Comparison of ENCODE assay signal across 18 mouse cellular contexts in genomic region chr15:23408256-23408655, GRCm38 (mm10).
"Had no signal": no experiment of that assay in that cellular context is flagged by ENCODE, and none has a peak within 500 bp of the region (broad histone marks: within the 10 kb centered on the region; RNA-seq: fewer than 3 reads in every experiment).

No protein-coding gene starts in this region.

- DNase-seq: cerebellum, adult 2 months; cerebellum, adult 8-10 months; cerebellum, adult 9-10 months; cerebellum, adult 9-11 months; cerebellum, postnatal 10 days; cerebellum, postnatal 14 days; cerebellum, postnatal 25 days; cerebellum, postnatal 36 days; embryo, embryonic 11 days; forebrain, postnatal 0 days; gastrocnemius, adult 2 months; gastrocnemius, postnatal 10 days; gastrocnemius, postnatal 14 days; gastrocnemius, postnatal 25 days; gastrocnemius, postnatal 36 days; heart, adult 11 months; heart, adult 18-20 months; heart, adult 2 months had no signal
